Mouse (Mus musculus) midbrain, postnatal 0 days (tissue): ENCODE measurements around the gene Rad9a. TPM values are rescaled to one million over a fixed set of nuclear protein-coding genes. Genes with fewer than 3 reads are reported as not detected.

Experiments
- ATAC-seq: fragments of 200-750 bp; cut with Nextera tagmentation; 2 replicates; pipeline ENCODE4 v1.8.0; 2017; ENCODE audit warnings: moderate number of reproducible peaks, mild to moderate bottlenecking, moderate TSS enrichment, moderate library complexity; ENCODE audit not compliant: low FRiP score
- DNase-seq: peaks from one replicate; pipeline ENCODE4 v3.0.0-alpha.2; 2015; ENCODE audit warnings: low spot score
- H3K27ac ChIP-seq: fragments of 300-500 bp; sonication (generic); 2 replicates; pipeline ENCODE4 v1.5.1; 2014; ENCODE audit warnings: low read depth, mild to moderate bottlenecking, low read length, mixed read lengths
- H3K27me3 ChIP-seq: fragments of 300-500 bp; sonication (generic); 2 replicates; pipeline ENCODE4 v1.6.1; 2014; ENCODE audit warnings: low read length, control low read depth, mixed read lengths; ENCODE audit not compliant: insufficient read depth
- H3K36me3 ChIP-seq: fragments of 300-500 bp; sonication (generic); 2 replicates; pipeline ENCODE4 v1.6.1; 2014; ENCODE audit warnings: low read length, control low read depth, mixed read lengths; ENCODE audit not compliant: insufficient read depth
- H3K4me1 ChIP-seq: fragments of 300-500 bp; sonication (generic); 2 replicates; pipeline ENCODE4 v1.6.1; 2014; ENCODE audit warnings: mild to moderate bottlenecking, control low read depth, antibody characterized with exemption, low read length, mixed read lengths; ENCODE audit not compliant: insufficient read depth
- H3K4me2 ChIP-seq: fragments of 300-500 bp; sonication (generic); 2 replicates; pipeline ENCODE4 v1.6.1; 2014; ENCODE audit warnings: low read depth, mild to moderate bottlenecking, low read length, mixed read lengths; ENCODE audit not compliant: poor library complexity, severe bottlenecking
- H3K4me3 ChIP-seq: fragments of 300-500 bp; sonication (generic); 2 replicates; pipeline ENCODE4 v1.5.1; 2014; ENCODE audit warnings: low read depth, mild to moderate bottlenecking, low read length, moderate library complexity
- H3K9ac ChIP-seq: fragments of 300-500 bp; sonication (generic); replicated peaks from 2 replicates; pipeline ENCODE4 v1.6.1; 2014; ENCODE audit warnings: mild to moderate bottlenecking, low read length, moderate library complexity, mixed read lengths; ENCODE audit not compliant: poor library complexity, severe bottlenecking
- H3K9me3 ChIP-seq: fragments of 300-500 bp; sonication (generic); 2 replicates; pipeline ENCODE4 v1.6.1; 2016; ENCODE audit warnings: low read length, control low read depth
- CTCF ChIP-seq: IDR thresholded peaks from 2 replicates; pipeline ENCODE4 v1.5.1; 2016; ENCODE audit warnings: antibody characterized with exemption, mild to moderate bottlenecking
- WGBS: fragments of 180-500 bp; shearing (Covaris S2); extraction: QIAGEN DNeasy Blood & Tissue Kit; methylation state at CpG from one replicate; pipeline ENCODE4 v1.1.7; 2014; 5-methylcytosine and 5-hydroxymethylcytosine counted together
- polyA plus RNA-seq: library from polyadenylated mRNA; unstranded; fragments of >200 nt; fragmentation: Nextera tagmentation; extraction: Ambion mirVana; gene quantifications from 2 replicates; pipeline ENCODE4 v1.2.1, GENCODE M21; 2015
- total RNA-seq: library from RNA; depleted of rRNA; stranded (reverse); fragments of >200 nt; gene quantifications from 2 replicates; pipeline ENCODE4 v1.2.3, GENCODE M21; 2014

The Rad9a gene
- total and polyA plus RNA-seq, 2 experiments from 2014 or later: 14.7 to 22.8 TPM

- TF ChIP-seq CTCF: no peak
- no peak for ATAC-seq
- Histone ChIP-seq H3K4me3 (no peak overlapping the region), H3K9me3 (no peaks in the 10 kb centered on the region), H3K4me2 (no peak overlapping the region), H3K9ac (no peak overlapping the region), H3K4me1 (peaks cover 4% of the 10 kb centered on the region; the same call in 1 of the 2 replicates), H3K36me3 (no peaks in the 10 kb centered on the region), H3K27ac (no peak overlapping the region), H3K27me3 (0 out of 2 replicates have a peak, but pooled peaks cover 3% of the 10 kb centered on the region)
- DNase-seq: no peak
- WGBS: 85% methylated on average over 4 of the region's 4 CpGs
Measured at GRCm38 (mm10) chr19:4234548-4234947, 33.1 kb upstream of the Rad9a start.

GRCm38 (mm10) chr19:4232651-4233050 lies 31.2 kb upstream of the Rad9a start:
- Histone ChIP-seq H3K27me3 (peaks cover 3% of the 10 kb centered on the region; the same call in 1 of the 2 replicates), H3K4me2 (peak overlapping the region; percentile 76), H3K36me3 (no peaks in the 10 kb centered on the region), H3K4me3 (0 out of 2 replicates have a peak overlapping the region, but pooled peaks have one; percentile 47), H3K4me1 (peaks cover 4% of the 10 kb centered on the region; the same call in 1 of the 2 replicates), H3K9ac (0 out of 2 replicates have a peak overlapping the region, but pooled peaks have one; percentile 24), H3K27ac (no peak overlapping the region), H3K9me3 (no peaks in the 10 kb centered on the region)
- TF ChIP-seq CTCF: no peak
- ATAC-seq (no peak), DNase-seq (no peak)
- WGBS: 81% methylated on average over 7 of the region's 7 CpGs

- no peaks in the 10 kb centered on the region for H3K9me3 ChIP-seq
- H3K27me3 ChIP-seq: peaks cover 3% of the 10 kb centered on the region; the same call in 1 of the 2 replicates
- ATAC-seq (no peak; the same call in 1 of the 2 replicates), DNase-seq (no peak)
- peak overlapping the region; percentile 64 for H3K9ac ChIP-seq
- no peak for TF ChIP-seq CTCF
- peaks cover 4% of the 10 kb centered on the region; the same call in 1 of the 2 replicates for H3K4me1 ChIP-seq
- peak overlapping the region; percentile 47 for H3K4me3 ChIP-seq
- H3K4me2 ChIP-seq: peak overlapping the region; percentile 76
- H3K36me3 ChIP-seq: no peaks in the 10 kb centered on the region
- 21% methylated on average over 2 of the region's 2 CpGs for WGBS
- H3K27ac ChIP-seq: peak overlapping the region; percentile 77
Measured at GRCm38 (mm10) chr19:4232186-4232572, 30.7 kb upstream of the Rad9a start.

GRCm38 (mm10) chr19:4231253-4232185 lies 30.1 kb upstream of the Rad9a start, which contains the start of gene Pold4:
TSS of gene Pold4 (plus strand) at chr19:4231899.
- no peaks in the 10 kb centered on the region for H3K36me3 ChIP-seq
- peak within 1 kb of the TSS; percentile 76 for H3K4me2 ChIP-seq
- no peaks in the 10 kb centered on the region for H3K9me3 ChIP-seq
- peak; percentile 91 for ATAC-seq
- H3K9ac ChIP-seq: peak within 1 kb of the TSS; percentile 64
- peak; percentile 8; the same call in 1 of the 2 replicates for TF ChIP-seq CTCF
- peak within 1 kb of the TSS; percentile 77 for H3K27ac ChIP-seq
- H3K27me3 ChIP-seq: peaks cover 3% of the 10 kb centered on the region; the same call in 1 of the 2 replicates
- peaks cover 4% of the 10 kb centered on the region; the same call in 1 of the 2 replicates for H3K4me1 ChIP-seq
- peak; percentile 97 for DNase-seq
- WGBS: 13% methylated on average over 26 of the region's 26 CpGs
- H3K4me3 ChIP-seq: peak within 1 kb of the TSS; percentile 47

GRCm38 (mm10) chr19:4230415-4230814 lies 29.0 kb upstream of the Rad9a start:
- no peak for TF ChIP-seq CTCF
- Histone ChIP-seq H3K9ac (no peak overlapping the region), H3K36me3 (no peaks in the 10 kb centered on the region), H3K9me3 (no peaks in the 10 kb centered on the region), H3K4me2 (no peak overlapping the region), H3K27me3 (peaks cover 3% of the 10 kb centered on the region; the same call in 1 of the 2 replicates), H3K27ac (no peak overlapping the region), H3K4me3 (no peak overlapping the region), H3K4me1 (peaks cover 4% of the 10 kb centered on the region; the same call in 1 of the 2 replicates)
- DNase-seq (no peak), ATAC-seq (no peak)
- WGBS: 70% methylated on average over 8 of the region's 8 CpGs
